Mouse (Mus musculus) thymus, postnatal 4 days (tissue): Measurements from ENCODE around the gene S100a13.

ENCODE experiments used
- DNase-seq: peaks from one replicate; pipeline ENCODE4 v3.0.0; 2021

Gene S100a13

GRCm38 (mm10) chr3:90508287-90508949, 5.8 kb upstream of the S100a13 start:
- no peak for DNase-seq

GRCm38 (mm10) chr3:90508950-90509746, 5.1 kb upstream of the S100a13 start, which contains the start of gene Chtop:
Chtop (minus strand) TSS chr3:90509498.
- DNase-seq, result peak; percentile 100

- DNase-seq, result no peak
Measured at GRCm38 (mm10) chr3:90509747-90510123, 4.5 kb upstream of the S100a13 start.

GRCm38 (mm10) chr3:90512276-90512675, 2.0 kb upstream of the S100a13 start:
- DNase-seq, result no peak

GRCm38 (mm10) chr3:90512948-90513642, 1.1 kb upstream of the S100a13 start:
- DNase-seq, result no peak

GRCm38 (mm10) chr3:90514691-90515090, 456 bp downstream of the S100a13 start:
- peak; percentile 75 for DNase-seq

GRCm38 (mm10) chr3:90515242-90515641, 1.0 kb downstream of the S100a13 start:
- no peak for DNase-seq

- no peak for DNase-seq
Measured at GRCm38 (mm10) chr3:90515789-90516188, 1.6 kb downstream of the S100a13 start.

- no peak for DNase-seq
Measured at GRCm38 (mm10) chr3:90517711-90518110, 3.5 kb downstream of the S100a13 start.

- DNase-seq, result no peak
Measured at GRCm38 (mm10) chr3:90525421-90525820, 11.2 kb downstream of the S100a13 start.

- DNase-seq, result no peak
Measured at GRCm38 (mm10) chr3:90526076-90526475, 11.8 kb downstream of the S100a13 start.

- DNase-seq, result no peak
Measured at GRCm38 (mm10) chr3:90526580-90526979, 12.3 kb downstream of the S100a13 start, which contains the start of gene S100a14. S100a14 (plus strand) TSS chr3:90526856.

GRCm38 (mm10) chr3:90527291-90527873, 13.1 kb downstream of the S100a13 start:
- DNase-seq, result no peak

GRCm38 (mm10) chr3:90531713-90532112, 17.5 kb downstream of the S100a13 start:
- no peak for DNase-seq

- DNase-seq, result no peak
Measured at GRCm38 (mm10) chr3:90535446-90535845, 21.2 kb downstream of the S100a13 start.

- DNase-seq, result no peak
Measured at GRCm38 (mm10) chr3:90537141-90537904, 23.1 kb downstream of the S100a13 start, which contains the start of gene S100a16. S100a16 (plus strand) TSS chr3:90537254.

GRCm38 (mm10) chr3:90537905-90538296, 23.7 kb downstream of the S100a13 start:
- no peak for DNase-seq

GRCm38 (mm10) chr3:90540904-90541303, 26.7 kb downstream of the S100a13 start:
- DNase-seq, result no peak

- no peak for DNase-seq
Measured at GRCm38 (mm10) chr3:90549676-90550420, 35.6 kb downstream of the S100a13 start.

GRCm38 (mm10) chr3:90550421-90550790, 36.2 kb downstream of the S100a13 start:
- no peak for DNase-seq

- DNase-seq, result no peak
Measured at GRCm38 (mm10) chr3:90552231-90552630, 38.0 kb downstream of the S100a13 start.

GRCm38 (mm10) chr3:90555954-90556353, 41.7 kb downstream of the S100a13 start:
- DNase-seq, result no peak
